Mouse (Mus musculus) heart, embryonic 12.5 days (tissue): Measurements from ENCODE around the gene Mllt1. TPM values are rescaled to one million over a fixed set of nuclear protein-coding genes. Genes with fewer than 3 reads are reported as not detected.

Source experiments
- ATAC-seq: fragments of 200-750 bp; cut with Nextera tagmentation; 2 replicates; pipeline ENCODE4 v1.8.0; 2017; ENCODE audit warnings: moderate TSS enrichment, moderate library complexity; ENCODE audit not compliant: insufficient number of reproducible peaks, low FRiP score
- H3K27ac ChIP-seq: fragments of 300-500 bp; sonication (generic); 2 replicates; pipeline ENCODE4 v1.5.1; 2016; ENCODE audit warnings: mild to moderate bottlenecking, moderate library complexity; ENCODE audit not compliant: poor library complexity, severe bottlenecking
- H3K27me3 ChIP-seq: fragments of 300-500 bp; sonication (generic); replicated peaks from 2 replicates; pipeline ENCODE4 v1.6.1; 2016; ENCODE audit warnings: mild to moderate bottlenecking, moderate library complexity
- H3K36me3 ChIP-seq: fragments of 300-500 bp; sonication (generic); 2 replicates; pipeline ENCODE4 v1.6.1; 2016; ENCODE audit warnings: mild to moderate bottlenecking, moderate library complexity
- H3K4me1 ChIP-seq: fragments of 300-500 bp; sonication (generic); replicated peaks from 2 replicates; pipeline ENCODE4 v1.6.1; 2016; ENCODE audit warnings: mild to moderate bottlenecking
- H3K4me2 ChIP-seq: fragments of 300-500 bp; sonication (generic); 2 replicates; pipeline ENCODE4 v1.6.1; 2016; ENCODE audit warnings: mild to moderate bottlenecking, moderate library complexity
- H3K4me3 ChIP-seq: fragments of 300-500 bp; sonication (generic); 2 replicates; pipeline ENCODE4 v1.5.1; 2016; ENCODE audit warnings: mild to moderate bottlenecking
- H3K9ac ChIP-seq: fragments of 300-500 bp; sonication (generic); 2 replicates; pipeline ENCODE4 v1.6.1; 2016; ENCODE audit warnings: mild to moderate bottlenecking, moderate library complexity
- H3K9me3 ChIP-seq: fragments of 300-500 bp; sonication (generic); replicated peaks from 2 replicates; pipeline ENCODE4 v1.6.1; 2016; ENCODE audit warnings: mild to moderate bottlenecking, moderate library complexity
- WGBS: fragments of 180-500 bp; shearing (Covaris S2); methylation state at CpG from one replicate; pipeline ENCODE4 v1.1.7; 2016; 5-methylcytosine and 5-hydroxymethylcytosine counted together
- polyA plus RNA-seq: library from polyadenylated mRNA; unstranded; fragments of >200 nt; fragmentation: Nextera tagmentation; extraction: Ambion mirVana; gene quantifications from 2 replicates; pipeline ENCODE4 v1.2.1, GENCODE M21; 2016

Gene Mllt1
- polyA plus RNA-seq, 1 experiment from 2014 or later, result 45.3 TPM

DNA sequence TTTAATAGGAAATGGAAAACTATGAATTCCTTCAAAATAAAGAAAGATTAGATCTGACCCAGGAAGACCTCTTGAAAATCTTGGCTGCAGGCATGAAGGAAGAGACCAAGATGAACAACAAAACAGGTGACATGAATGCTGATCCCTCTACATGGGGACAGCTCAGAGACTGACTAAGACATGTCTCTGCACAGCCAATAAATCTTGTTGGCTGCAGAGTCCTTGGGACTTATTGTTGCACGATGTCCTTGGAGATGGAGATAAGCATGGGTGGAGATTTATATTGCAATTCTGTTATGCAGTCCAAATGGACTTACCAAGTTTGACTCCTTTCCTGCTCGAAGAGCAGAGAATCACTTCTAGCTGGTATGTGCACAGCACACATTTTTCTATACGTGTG, 34.1 kb upstream of the Mllt1 start:
- peaks cover 8% of the 10 kb centered on the region; the same call in 1 of the 2 replicates for H3K27me3 ChIP-seq
- no peak for ATAC-seq
- no peak overlapping the region for H3K4me3 ChIP-seq
- WGBS, result 60% methylated on average over 3 of the region's 3 CpGs
- no peak overlapping the region for H3K4me2 ChIP-seq
- H3K9me3 ChIP-seq, result no peaks in the 10 kb centered on the region
- no peak overlapping the region for H3K9ac ChIP-seq
- no peak overlapping the region for H3K27ac ChIP-seq
- H3K4me1 ChIP-seq, result no peaks in the 10 kb centered on the region
- H3K36me3 ChIP-seq, result no peaks in the 10 kb centered on the region

DNA sequence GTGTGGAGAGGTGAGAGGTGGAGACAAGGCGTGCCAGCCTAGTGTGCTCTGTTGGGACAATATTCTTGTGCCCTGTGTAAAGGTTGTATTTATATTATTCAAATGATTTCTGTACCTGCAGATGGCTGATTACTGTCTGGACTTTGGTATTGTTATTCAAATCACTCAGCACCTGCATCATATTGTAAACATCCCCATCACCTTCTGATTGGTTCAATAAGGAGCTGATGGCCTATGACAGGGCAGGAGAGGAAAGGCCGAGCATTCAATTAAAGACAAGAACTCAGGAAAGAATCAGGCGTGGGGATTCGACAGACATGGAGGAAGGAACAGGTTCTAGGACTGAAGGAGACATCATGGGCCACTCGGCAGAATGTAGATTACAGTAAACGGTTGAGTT, 28.4 kb upstream of the Mllt1 start:
- H3K9me3 ChIP-seq, result 0 out of 2 replicates have a peak, but pooled peaks cover 3% of the 10 kb centered on the region
- no peak overlapping the region for H3K27ac ChIP-seq
- no peak for ATAC-seq
- no peak overlapping the region for H3K4me2 ChIP-seq
- peaks cover 4% of the 10 kb centered on the region; the same call in 1 of the 2 replicates for H3K27me3 ChIP-seq
- H3K36me3 ChIP-seq, result no peaks in the 10 kb centered on the region
- H3K9ac ChIP-seq, result no peak overlapping the region
- no peak overlapping the region for H3K4me3 ChIP-seq
- 74% methylated on average over 6 of the region's 6 CpGs for WGBS
- no peaks in the 10 kb centered on the region for H3K4me1 ChIP-seq

GRCm38 (mm10) chr17:56962642-56963405, 27.6 kb upstream of the Mllt1 start:
- H3K36me3 ChIP-seq, result no peaks in the 10 kb centered on the region
- H3K27ac ChIP-seq, result no peak overlapping the region
- ATAC-seq, result no peak
- H3K9ac ChIP-seq, result no peak overlapping the region
- H3K4me2 ChIP-seq, result no peak overlapping the region
- H3K9me3 ChIP-seq, result 0 out of 2 replicates have a peak, but pooled peaks cover 3% of the 10 kb centered on the region
- H3K4me1 ChIP-seq, result no peaks in the 10 kb centered on the region
- peaks cover 4% of the 10 kb centered on the region; the same call in 1 of the 2 replicates for H3K27me3 ChIP-seq
- WGBS, result 61% methylated on average over 5 of the region's 5 CpGs
- no peak overlapping the region for H3K4me3 ChIP-seq

- 0 out of 2 replicates have a peak, but pooled peaks cover 3% of the 10 kb centered on the region for H3K9me3 ChIP-seq
- no peaks in the 10 kb centered on the region for H3K36me3 ChIP-seq
- H3K27ac ChIP-seq, result no peak overlapping the region
- H3K4me2 ChIP-seq, result no peak overlapping the region
- no peak overlapping the region for H3K9ac ChIP-seq
- H3K27me3 ChIP-seq, result peaks cover 4% of the 10 kb centered on the region; the same call in 1 of the 2 replicates
- no peak for ATAC-seq
- H3K4me1 ChIP-seq, result no peaks in the 10 kb centered on the region
- H3K4me3 ChIP-seq, result no peak overlapping the region
- WGBS, result 85% methylated on average over 4 of the region's 4 CpGs
These were observed 26.7 kb upstream of the Mllt1 start for GRCm38 (mm10) chr17:56961880-56962279.

DNA sequence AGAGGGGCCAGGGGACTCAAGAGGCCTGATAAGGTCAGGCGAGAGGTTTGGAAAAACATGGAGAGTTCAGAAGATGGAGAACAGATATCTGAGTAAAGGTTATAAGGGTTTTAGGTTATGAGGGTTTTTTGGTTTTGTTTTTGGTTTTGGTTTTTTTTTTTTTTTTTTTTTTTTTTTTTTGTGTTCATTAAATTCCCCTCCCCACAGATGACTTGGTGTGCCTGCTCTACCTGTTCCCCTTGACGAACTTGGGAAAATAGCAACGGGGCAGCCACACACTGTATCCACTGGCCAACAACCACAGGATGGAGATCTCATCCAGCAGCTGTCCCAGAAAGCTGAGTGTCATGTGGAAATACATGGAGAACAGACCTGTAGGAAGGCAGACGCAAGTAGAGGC, 23.5 kb upstream of the Mllt1 start:
- 55% methylated on average over 4 of the region's 4 CpGs for WGBS

DNA sequence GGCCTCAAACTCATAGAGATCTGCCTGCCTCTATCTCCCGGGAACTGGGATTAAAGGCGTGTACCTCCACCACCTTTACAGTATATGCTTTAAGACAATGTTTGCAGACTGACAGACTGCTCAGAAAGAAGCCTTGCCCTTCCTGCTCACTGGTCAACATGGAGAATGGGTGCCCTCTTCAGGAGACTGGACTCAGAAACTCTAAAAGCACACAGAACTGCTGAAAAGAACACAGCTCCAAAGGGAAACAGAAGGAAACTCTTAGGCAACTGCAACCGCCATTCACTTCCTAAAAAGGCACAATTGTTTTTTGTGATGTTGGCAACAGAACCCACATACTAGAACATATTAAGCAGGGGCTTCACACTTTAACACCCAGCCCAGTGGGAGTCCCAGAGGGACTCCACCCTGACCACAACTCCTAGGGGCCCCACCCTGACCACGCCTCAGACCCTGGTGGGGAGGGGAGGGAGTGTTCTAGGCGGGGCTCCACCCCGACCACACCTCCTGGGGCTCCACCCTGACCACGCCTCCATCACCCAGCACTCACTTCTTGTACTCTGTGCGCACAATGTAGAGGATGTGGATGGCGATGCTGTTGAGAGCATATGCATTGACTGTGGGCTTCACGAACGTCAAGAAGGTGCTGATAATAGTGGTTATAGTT, 22.7 kb upstream of the Mllt1 start:
- Histone ChIP-seq H3K27ac (no peak overlapping the region), H3K4me2 (no peak overlapping the region), H3K36me3 (no peaks in the 10 kb centered on the region), H3K27me3 (0 out of 2 replicates have a peak, but pooled peaks cover 14% of the 10 kb centered on the region), H3K9me3 (0 out of 2 replicates have a peak, but pooled peaks cover 3% of the 10 kb centered on the region), H3K9ac (no peak overlapping the region), H3K4me3 (no peak overlapping the region), H3K4me1 (no peaks in the 10 kb centered on the region)
- peak; percentile 85 for ATAC-seq
- 22% methylated on average over 11 of the region's 11 CpGs for WGBS

More for the DNA sequence above, 23.5 kb upstream of the Mllt1 start:
- H3K36me3 ChIP-seq, result no peaks in the 10 kb centered on the region
- H3K27me3 ChIP-seq, result 0 out of 2 replicates have a peak, but pooled peaks cover 7% of the 10 kb centered on the region
- H3K27ac ChIP-seq, result no peak overlapping the region
- H3K9ac ChIP-seq, result no peak overlapping the region
- no peaks in the 10 kb centered on the region for H3K4me1 ChIP-seq
- 0 out of 2 replicates have a peak, but pooled peaks cover 3% of the 10 kb centered on the region for H3K9me3 ChIP-seq
- H3K4me3 ChIP-seq, result no peak overlapping the region
- no peak for ATAC-seq
- no peak overlapping the region for H3K4me2 ChIP-seq

GRCm38 (mm10) chr17:56954871-56955270, 19.7 kb upstream of the Mllt1 start:
- WGBS, result 69% methylated on average over 7 of the region's 7 CpGs
- Histone ChIP-seq H3K4me3 (no peak overlapping the region), H3K27ac (no peak overlapping the region), H3K9me3 (no peaks in the 10 kb centered on the region), H3K4me1 (no peaks in the 10 kb centered on the region), H3K27me3 (peaks cover 17% of the 10 kb centered on the region; the same call in 1 of the 2 replicates), H3K4me2 (no peak overlapping the region), H3K36me3 (no peaks in the 10 kb centered on the region), H3K9ac (no peak overlapping the region)
- no peak for ATAC-seq

DNA sequence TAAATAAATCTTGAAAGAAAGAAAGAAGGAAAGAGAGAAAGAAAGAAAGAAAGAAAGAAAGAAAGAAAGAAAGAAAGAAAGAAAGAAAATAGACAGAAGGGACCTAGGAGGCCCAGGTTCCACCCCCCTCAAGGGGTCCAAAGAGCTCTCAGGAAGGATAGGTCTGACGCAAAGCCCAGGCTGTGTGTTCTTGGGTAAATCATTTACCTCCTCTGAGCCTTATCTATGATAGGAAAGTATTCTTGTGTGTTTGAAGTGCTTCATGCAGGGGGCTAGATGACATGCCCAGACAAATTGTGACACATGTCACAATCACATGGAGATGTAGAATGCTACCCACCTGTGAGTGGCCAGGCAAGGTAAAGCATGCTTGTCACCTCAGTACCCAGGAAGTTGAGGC, 17.4 kb upstream of the Mllt1 start:
- H3K27me3 ChIP-seq, result peaks cover 17% of the 10 kb centered on the region; the same call in 1 of the 2 replicates
- no peaks in the 10 kb centered on the region for H3K36me3 ChIP-seq
- no peak overlapping the region for H3K27ac ChIP-seq
- no peak overlapping the region for H3K4me3 ChIP-seq
- H3K9me3 ChIP-seq, result no peaks in the 10 kb centered on the region
- H3K4me1 ChIP-seq, result no peaks in the 10 kb centered on the region
- no peak for ATAC-seq
- no peak overlapping the region for H3K9ac ChIP-seq
- H3K4me2 ChIP-seq, result no peak overlapping the region
- WGBS, result 79% methylated on average over 1 of the region's 1 CpGs

DNA sequence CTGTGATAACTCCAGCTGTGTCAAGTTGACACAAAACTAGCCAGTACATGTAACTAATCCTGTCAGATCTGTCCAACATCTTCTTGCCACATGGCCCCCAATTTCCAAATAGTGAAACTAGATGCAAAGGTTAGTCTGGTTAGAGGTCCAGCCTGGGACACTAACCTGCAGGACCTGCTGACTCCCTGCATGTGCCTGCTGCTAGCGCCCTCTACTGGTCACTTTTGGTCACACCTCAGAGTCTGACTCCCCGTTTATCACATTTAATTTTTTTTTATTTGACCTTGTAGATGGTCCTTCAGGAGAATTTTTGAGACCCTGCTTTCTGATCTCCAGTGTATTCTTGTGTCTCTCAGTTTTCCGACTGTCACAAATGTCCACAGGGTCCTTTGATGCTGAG, 15.7 kb upstream of the Mllt1 start:
- WGBS, result 14% methylated on average over 3 of the region's 3 CpGs
- Histone ChIP-seq H3K27ac (no peak overlapping the region), H3K4me1 (no peaks in the 10 kb centered on the region), H3K36me3 (no peaks in the 10 kb centered on the region), H3K4me2 (no peak overlapping the region), H3K9ac (no peak overlapping the region), H3K4me3 (no peak overlapping the region), H3K9me3 (0 out of 2 replicates have a peak, but pooled peaks cover 4% of the 10 kb centered on the region), H3K27me3 (peaks cover 21% of the 10 kb centered on the region; the same call in 1 of the 2 replicates)
- no peak for ATAC-seq

DNA sequence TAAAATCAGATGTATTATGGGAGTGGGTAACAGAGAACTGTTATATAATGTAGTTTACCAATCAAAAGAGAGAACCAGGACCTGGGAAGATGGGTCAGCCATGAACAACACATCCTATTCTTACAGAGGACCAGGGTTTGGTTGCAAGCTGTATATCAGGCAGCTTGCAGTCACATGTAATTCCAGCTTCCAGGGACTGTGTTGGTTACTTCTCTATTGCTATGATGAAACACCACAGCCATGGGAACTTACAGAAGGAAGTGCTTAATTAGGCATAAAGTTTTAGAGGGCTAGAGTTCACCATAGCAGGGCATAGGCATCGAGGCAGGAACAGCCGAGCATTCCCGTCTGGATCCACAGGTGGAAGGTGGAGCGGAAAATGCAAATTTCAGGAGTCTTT, 3.5 kb upstream of the Mllt1 start:
- Histone ChIP-seq H3K36me3 (no peaks in the 10 kb centered on the region), H3K9me3 (peaks cover 8% of the 10 kb centered on the region), H3K27me3 (peaks cover 5% of the 10 kb centered on the region; the same call in 1 of the 2 replicates), H3K9ac (no peak overlapping the region), H3K4me1 (peaks cover 11% of the 10 kb centered on the region), H3K4me2 (no peak overlapping the region), H3K4me3 (no peak overlapping the region), H3K27ac (no peak overlapping the region)
- WGBS, result 84% methylated on average over 4 of the region's 4 CpGs
- ATAC-seq, result no peak

DNA sequence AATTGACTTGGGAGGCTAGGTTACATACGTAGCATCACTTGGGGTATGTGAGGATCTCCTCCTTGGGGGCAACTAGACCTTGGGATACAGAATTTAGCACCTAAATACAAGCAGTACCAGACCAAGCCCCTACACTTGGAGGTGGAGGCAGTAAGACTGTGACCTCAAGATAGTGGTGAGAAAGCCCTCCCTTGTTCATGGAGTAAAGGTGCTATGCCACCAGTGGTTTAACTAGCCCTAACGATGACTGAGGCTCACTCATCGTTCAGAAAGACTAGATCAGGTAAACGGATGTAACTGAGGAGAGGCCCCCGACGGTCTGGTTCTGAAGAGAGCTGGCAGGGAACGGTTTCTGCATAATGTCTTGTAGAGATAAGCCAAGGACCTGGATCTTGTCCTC, 1.5 kb upstream of the Mllt1 start:
- 89% methylated on average over 7 of the region's 7 CpGs for WGBS
- H3K4me2 ChIP-seq, result no peak overlapping the region
- ATAC-seq, result no peak

More for the DNA sequence above, 1.5 kb upstream of the Mllt1 start:
- Histone ChIP-seq H3K4me3 (no peak overlapping the region), H3K9me3 (peaks cover 8% of the 10 kb centered on the region), H3K27ac (no peak overlapping the region), H3K36me3 (no peaks in the 10 kb centered on the region), H3K9ac (no peak overlapping the region), H3K4me1 (peaks cover 22% of the 10 kb centered on the region), H3K27me3 (peaks cover 5% of the 10 kb centered on the region; the same call in 1 of the 2 replicates)
